Mouse (Mus musculus) spleen, postnatal 36 days (tissue): ENCODE results near the gene Tfap2a.

ENCODE experiments used
- DNase-seq, 2 experiments: peaks; one replicate each; pipeline ENCODE4 v3.0.0; 2022; ENCODE audit warnings: low spot score in 2 of 2, mixed read lengths in 1 of 2

The Tfap2a gene

GRCm38 (mm10) chr13:40738196-40738880 lies at the start of gene Tfap2a:
TSS of gene Tfap2a (minus strand) at chr13:40738376.
- DNase-seq = no peak

DNA sequence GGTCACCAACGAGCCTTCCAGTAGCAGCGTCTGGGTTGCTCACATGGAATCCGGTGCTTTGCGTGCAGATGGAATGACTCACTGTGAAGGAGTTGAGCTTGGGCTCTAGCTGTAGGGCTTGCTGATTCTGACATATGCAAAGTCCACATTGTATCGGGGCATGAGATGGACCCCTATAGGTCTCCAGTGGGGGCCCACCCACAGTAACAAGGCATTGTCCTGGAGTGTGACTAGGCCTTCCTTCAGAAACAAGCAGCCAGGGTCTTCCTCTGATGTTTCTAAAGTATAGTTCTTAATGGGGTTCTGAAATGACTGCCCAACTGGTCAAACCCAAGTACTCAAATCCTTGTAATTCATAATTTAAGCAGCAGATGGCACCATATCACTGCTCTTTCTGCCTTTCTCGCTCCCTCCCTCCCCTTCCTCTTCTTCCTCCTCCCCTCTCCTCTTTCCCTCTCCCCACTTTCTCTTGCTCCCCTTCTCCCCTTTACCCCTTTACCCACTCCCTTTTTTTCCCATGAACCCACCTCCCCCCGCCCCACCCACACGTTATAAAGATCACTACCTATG lies 46.1 kb upstream of the Tfap2a start:
- DNase-seq = no peak

GRCm38 (mm10) chr13:40757995-40758394 lies 19.8 kb upstream of the Tfap2a start:
- DNase-seq = no peak

- no peak for DNase-seq
These were observed 18.2 kb upstream of the Tfap2a start for GRCm38 (mm10) chr13:40756356-40756755.

DNA sequence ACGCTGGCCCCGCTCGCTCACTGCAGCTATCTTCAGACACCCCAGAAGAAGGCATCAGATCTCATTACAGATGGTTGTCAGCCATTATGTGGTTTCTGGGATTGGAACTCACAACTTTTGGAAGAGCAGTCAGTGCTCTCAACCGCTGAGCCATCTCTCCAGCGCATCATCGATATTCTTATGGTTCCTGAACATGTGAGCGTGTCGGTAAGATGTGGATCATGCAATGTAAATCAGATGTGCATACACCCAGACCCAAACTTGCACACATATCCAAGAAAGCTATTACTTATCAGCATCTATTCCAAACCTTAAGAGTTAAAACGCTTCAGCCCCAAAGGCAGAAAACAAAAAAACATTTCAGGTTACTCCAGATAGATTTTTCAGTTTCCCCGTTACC lies 15.9 kb upstream of the Tfap2a start:
- no peak for DNase-seq

- no peak for DNase-seq
These were observed 13.7 kb upstream of the Tfap2a start for GRCm38 (mm10) chr13:40751889-40752288.

DNA sequence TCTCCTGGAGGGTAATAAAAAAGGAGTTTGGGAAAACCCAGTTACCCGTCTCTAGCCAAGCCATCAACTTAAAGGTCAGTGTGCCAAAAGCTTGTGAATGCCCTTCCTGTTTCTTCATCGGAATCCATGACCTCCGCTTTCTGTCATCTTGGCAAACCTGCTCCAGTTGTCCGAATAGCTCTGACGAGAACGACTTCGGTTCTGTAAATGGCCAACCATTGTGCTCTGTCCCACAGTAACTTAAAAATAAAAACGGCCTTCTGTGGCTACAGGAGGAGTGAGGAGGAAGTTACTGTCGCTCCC lies 11.4 kb upstream of the Tfap2a start:
- no peak for DNase-seq

- no peak for DNase-seq
These were observed 10.8 kb upstream of the Tfap2a start for GRCm38 (mm10) chr13:40748785-40749602.

- no peak for DNase-seq
These were observed 6.1 kb upstream of the Tfap2a start for GRCm38 (mm10) chr13:40744111-40744805.

GRCm38 (mm10) chr13:40743221-40743620 lies 5.0 kb upstream of the Tfap2a start:
- DNase-seq = no peak

GRCm38 (mm10) chr13:40741841-40742550 lies 3.8 kb upstream of the Tfap2a start:
- no peak for DNase-seq

- DNase-seq = no peak
These were observed 3.3 kb upstream of the Tfap2a start for GRCm38 (mm10) chr13:40741436-40741835.

DNA sequence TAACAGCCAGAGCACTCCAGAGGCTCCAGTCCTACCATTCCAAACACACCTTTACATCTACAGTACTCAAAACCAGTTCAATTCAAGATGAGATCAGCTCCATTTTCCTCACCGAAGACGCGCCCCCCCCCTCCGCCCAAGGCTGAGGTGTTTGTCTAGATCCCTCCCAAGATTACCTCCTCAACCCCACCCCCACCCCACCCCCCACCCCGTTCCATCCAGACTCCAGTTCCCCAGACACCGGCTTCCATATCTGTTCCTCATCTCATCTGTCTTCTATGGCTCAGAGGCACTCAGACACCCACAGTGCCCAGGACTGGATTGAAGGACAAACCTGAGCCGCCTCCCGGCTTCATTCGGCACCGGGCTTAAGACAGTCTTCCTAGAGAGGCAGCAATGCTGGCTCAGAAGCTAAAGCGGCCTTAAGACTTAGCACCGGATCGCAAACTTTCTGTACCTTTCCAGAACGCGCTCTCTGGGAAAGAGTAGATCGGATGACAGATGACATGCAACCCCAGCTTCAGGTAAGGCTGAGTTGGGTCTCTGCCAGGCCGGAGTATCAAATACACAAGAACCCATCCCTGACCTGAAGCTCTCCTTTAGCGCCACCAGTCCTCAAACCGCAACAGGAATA lies 2.7 kb upstream of the Tfap2a start:
- DNase-seq = no peak

DNA sequence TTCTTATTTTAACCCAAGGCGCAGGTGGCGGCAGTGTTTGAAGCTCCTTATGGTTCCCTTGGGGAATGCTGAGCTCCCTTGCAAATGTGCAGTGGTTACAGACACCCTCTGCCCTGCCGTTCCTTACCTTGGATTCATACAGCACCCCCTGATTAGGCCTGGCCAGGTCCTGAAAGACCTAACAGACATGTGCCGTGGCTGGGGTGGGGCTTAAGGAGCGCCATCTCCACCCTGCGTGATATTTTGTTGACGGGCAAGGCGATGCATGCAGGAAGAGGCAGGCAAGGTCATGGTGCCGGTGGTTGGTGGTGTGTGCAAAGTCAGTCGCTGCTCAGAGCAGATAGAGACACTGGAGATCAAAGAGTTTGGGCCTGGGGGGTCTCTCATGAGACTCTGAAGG lies 1.7 kb upstream of the Tfap2a start:
- no peak for DNase-seq

- DNase-seq = no peak
These were observed 1.0 kb upstream of the Tfap2a start for GRCm38 (mm10) chr13:40739121-40739650.

DNA sequence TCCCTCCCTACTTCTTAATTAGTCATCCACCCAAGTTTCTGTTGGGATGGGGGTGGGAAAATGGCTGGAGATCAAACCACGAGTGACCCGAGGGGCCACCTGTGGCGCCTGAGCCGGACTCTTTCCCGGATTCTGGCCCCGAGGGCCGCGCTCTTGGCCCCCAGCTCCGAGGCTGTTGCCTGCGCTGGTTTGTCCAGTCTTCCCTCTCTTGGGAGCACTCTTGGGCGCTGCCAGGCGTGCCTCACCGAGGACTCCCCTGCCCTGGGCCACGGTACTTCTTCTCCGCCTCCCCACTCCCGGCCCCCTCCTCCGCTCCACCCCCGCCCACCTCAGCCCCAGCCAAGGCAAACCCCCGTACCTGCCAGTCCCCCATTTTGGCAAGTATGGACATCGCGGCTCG lies 415 bp downstream of the Tfap2a start:
- DNase-seq = no peak

DNA sequence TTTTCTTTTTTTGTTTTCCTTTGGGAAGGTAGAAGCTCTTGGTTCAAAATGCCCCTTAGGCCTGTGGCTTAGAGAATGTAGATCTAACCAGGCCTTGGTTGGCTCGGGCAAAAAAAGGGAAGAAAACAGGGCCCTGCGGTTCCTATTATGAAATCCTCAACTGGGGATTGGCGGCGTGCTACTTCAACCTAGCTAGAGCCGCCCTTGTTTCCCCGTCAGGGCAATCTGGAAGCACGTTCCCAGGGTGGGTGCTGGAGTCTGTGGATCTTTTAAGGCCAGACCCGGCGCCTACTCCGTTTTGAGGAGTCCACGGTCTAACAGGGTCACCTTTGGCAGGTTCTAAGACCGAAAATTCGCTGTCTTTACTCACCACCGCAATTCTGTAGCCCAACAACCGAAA lies 1.1 kb downstream of the Tfap2a start:
- DNase-seq = no peak

- DNase-seq = no peak
These were observed 1.9 kb downstream of the Tfap2a start for GRCm38 (mm10) chr13:40736107-40736780.

DNA sequence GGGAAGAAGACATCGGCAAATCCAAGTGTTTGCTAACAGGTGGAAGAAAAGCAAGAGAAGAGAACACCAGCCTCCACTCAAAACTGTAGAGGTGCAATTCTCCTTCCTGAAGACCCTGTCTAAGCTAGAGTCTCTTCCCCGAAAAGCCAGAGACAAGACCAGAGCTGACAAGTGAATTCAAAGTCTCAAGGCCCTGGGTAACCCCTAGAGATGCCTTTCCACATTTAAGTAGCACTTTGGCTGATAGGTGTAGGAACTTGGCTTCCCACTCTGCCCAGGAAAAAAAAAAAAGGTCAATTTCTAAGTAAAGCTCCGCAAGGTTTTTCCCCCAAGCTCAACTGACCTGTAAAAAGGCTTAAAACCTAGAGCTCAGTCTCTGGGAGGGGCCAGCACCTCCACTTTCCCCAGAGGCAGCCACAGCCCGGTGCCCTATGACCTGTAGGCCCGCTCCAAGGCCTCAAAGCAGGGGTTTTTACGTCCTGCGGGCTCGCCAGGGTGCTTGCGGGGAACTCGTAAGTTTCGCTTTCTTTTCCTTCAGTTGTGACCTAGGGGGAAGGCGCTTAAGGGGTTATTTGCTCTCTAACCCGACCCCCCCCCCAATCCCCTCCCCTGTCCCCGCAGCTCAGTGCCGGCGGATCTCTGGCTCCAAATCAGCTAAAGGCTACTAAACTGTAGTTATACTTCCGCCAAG lies 2.6 kb downstream of the Tfap2a start:
- DNase-seq = no peak
